Mouse (Mus musculus): ENCODE measurements at regions not wholly inside any gene's neighbourhood (a gene's known extent, or its start where the extent isn't known, plus 50 kb on each side); places are given as distances from the start of the nearest gene placed in this dataset.

GRCm38 (mm10) chr12:78119246-78119645, 74.8 kb upstream of the Gm6657 start:
- TF ChIP-seq POLR2A (IDR thresholded peaks at IDR 0.05; ENCODE audit: low read depth, low read length) (no peak), CTCF (conservative IDR thresholded peaks at IDR 0.05; ENCODE audit: insufficient read depth, insufficient read length, low read depth, low read length) (no peak)
